Mouse (Mus musculus): ENCODE data around the gene Iqgap2. TPM values are rescaled to one million over a fixed set of nuclear protein-coding genes. Genes with fewer than 3 reads are reported as not detected.

The Iqgap2 gene
- polyA plus RNA-seq, 1 experiment = 2.4 TPM

DNA sequence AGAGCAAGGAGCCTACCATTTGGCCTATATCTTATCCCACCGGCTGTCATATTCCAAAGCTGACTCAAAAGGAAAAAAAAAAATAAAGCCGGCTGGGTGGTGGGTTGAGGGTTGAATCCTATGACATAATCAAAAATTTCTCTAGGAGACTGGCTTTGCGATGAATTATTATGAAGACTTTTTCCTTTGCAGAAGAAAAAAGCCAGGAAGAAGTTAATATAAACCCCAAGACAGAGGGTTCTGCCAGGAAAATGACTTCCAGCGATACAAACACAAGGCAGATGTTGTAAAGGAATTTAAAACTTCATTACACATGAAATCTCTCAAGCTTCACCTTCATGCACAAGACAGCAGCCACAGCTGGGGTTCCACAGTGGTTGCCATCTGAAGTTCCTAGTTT is 146.3 kb downstream of the Iqgap2 start:
- H3K4me3 ChIP-seq (replicated peaks; ENCODE audit: extremely low read depth, low read depth, low read length) = no peak overlapping the region
- H3K4me1 ChIP-seq (ENCODE audit: control insufficient read depth, insufficient read depth, low read length) = peaks cover 11% of the 10 kb centered on the region
- TF ChIP-seq POLR2A (IDR thresholded peaks at IDR 0.05; ENCODE audit: borderline replicate concordance, extremely low read depth, low read depth, low read length) = no peak
- no peak for TF ChIP-seq CTCF (IDR thresholded peaks at IDR 0.05; ENCODE audit: insufficient read depth, low read length)
- 52% methylated on average over 4 of the region's 4 CpGs for WGBS
- DNase-seq = no peak

DNA sequence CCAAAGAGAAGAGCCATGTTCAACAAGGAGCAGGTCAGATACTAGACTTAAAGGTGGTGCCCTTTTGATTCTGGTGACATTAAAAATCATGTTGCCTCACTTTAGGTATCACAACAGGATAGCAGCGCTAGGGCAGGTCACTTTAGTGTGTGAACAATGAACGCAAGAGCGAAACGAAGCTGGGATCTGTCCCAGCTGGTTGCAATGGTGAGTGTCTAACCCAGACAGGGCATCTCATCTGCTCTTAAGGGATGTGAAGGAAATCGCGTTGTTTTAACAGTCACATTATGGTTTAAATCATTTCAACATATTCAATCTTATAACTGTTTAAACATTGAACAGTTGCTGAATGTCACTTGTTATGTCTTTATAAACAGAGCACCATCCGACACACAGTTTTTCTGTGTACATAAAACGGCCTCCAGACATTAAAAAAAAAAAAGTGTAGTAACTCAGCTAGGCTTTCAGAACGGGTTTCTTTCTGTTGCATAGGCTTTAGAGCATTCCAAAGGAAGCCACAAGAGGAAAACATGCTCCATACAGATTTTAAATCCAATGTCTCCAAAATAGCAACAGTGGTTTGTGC is 148.7 kb downstream of the Iqgap2 start:
- no peak for DNase-seq
- WGBS = 60% methylated on average over 9 of the region's 9 CpGs
- Histone ChIP-seq H3K4me3 (replicated peaks; ENCODE audit: extremely low read depth, low read depth, low read length) (no peak overlapping the region), H3K4me1 (ENCODE audit: control insufficient read depth, insufficient read depth, low read length) (peaks cover 11% of the 10 kb centered on the region)
- TF ChIP-seq CTCF (IDR thresholded peaks at IDR 0.05; ENCODE audit: insufficient read depth, low read length) (no peak), POLR2A (IDR thresholded peaks at IDR 0.05; ENCODE audit: borderline replicate concordance, extremely low read depth, low read depth, low read length) (no peak)

DNA sequence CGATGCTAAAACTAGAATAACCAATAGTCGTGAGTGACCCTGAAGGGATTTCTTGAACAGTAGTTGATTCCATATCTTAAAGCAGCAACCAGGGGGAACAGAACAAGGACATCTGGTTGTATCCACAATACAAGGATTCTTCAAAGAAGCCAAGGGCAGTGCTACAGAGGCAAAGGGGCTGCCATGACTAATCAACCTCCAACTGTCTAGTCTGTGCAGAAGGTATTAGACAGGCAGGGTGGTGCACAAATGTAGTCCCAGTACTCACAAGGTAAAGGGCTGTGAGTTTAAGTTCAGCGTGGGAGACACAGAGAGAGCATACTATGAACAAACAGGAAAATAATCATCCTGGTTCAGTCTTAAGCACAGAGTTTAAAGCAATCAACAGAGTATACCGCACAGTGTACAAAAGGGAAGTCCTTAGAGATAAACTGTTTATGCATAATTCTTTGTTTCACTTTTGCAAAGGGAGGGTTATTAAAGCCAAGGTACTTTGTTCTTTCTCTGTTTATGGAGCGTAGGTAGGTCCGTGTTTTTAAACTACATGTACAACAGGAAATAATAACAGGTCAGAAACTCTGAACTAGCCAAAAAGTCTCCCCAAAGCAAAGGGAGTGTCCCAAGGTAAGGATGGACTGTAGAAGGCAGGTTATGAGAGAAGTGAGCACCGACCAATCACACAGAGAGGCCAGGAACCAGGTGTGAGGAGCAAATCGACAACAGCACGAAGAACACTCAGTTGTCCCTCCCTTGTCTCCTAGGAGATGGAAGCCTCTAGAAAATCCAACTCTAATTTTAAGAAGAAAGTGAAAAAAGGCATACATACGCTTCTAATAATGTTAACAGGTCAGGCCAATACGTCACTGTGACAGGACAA is 149.7 kb downstream of the Iqgap2 start:
- Histone ChIP-seq H3K4me3 (replicated peaks; ENCODE audit: extremely low read depth, low read depth, low read length) (no peak overlapping the region), H3K4me1 (ENCODE audit: control insufficient read depth, insufficient read depth, low read length) (peaks cover 11% of the 10 kb centered on the region)
- no peak for DNase-seq
- WGBS = 59% methylated on average over 11 of the region's 11 CpGs
- TF ChIP-seq POLR2A (IDR thresholded peaks at IDR 0.05; ENCODE audit: borderline replicate concordance, extremely low read depth, low read depth, low read length) (no peak), CTCF (IDR thresholded peaks at IDR 0.05; ENCODE audit: insufficient read depth, low read length) (no peak)

DNA sequence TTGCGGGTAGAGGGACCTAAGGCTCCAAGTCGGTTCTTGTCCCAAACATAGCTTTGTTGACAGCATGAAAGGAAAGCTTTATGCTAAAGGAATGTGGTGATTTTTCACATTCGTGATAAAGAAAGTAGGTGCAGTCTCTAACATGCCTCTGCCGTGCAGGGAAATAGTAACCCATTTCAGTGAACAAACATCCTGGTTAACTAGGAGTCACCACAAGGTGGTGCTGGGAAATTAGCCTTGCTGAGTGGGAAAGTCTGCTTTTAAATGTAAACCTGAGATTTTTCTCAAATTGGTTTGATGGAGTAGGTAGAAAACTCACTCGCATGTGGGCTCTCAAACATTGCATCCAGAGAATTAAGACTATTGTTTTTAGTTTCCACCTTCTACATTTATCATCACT is 152.1 kb downstream of the Iqgap2 start:
- TF ChIP-seq POLR2A (IDR thresholded peaks at IDR 0.05; ENCODE audit: borderline replicate concordance, extremely low read depth, low read depth, low read length) (no peak), CTCF (IDR thresholded peaks at IDR 0.05; ENCODE audit: insufficient read depth, low read length) (0 out of 2 replicates have a peak, but pooled peaks have one; percentile 1)
- Histone ChIP-seq H3K4me1 (ENCODE audit: control insufficient read depth, insufficient read depth, low read length) (peaks cover 9% of the 10 kb centered on the region), H3K4me3 (replicated peaks; ENCODE audit: extremely low read depth, low read depth, low read length) (no peak overlapping the region)
- no peak for DNase-seq
- WGBS = 69% methylated on average over 5 of the region's 5 CpGs

DNA sequence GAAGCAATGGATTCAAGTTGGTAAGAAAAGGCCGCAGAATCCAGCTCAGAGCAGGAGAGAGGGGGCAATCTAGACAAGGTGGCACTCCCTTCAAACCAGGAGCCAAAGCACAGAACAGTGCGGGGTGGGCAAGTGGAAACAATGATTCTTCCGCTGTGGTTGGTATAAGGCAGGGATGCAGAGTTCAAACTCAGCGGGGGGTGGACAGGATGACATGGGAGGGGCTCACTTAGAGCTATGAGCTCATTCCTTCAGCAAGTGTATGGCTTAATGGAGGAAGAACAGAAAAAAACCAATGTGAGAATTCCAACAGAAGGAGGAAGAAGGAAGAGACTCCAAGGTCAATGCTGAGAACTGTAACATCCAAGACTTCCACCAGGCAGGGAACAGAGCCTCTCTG is 161.2 kb downstream of the Iqgap2 start:
- no peak for DNase-seq
- Histone ChIP-seq H3K4me3 (replicated peaks; ENCODE audit: extremely low read depth, low read depth, low read length) (no peak overlapping the region), H3K4me1 (ENCODE audit: control insufficient read depth, insufficient read depth, low read length) (no peaks in the 10 kb centered on the region)
- TF ChIP-seq CTCF (IDR thresholded peaks at IDR 0.05; ENCODE audit: insufficient read depth, low read length) = no peak
- TF ChIP-seq POLR2A (IDR thresholded peaks at IDR 0.05; ENCODE audit: borderline replicate concordance, extremely low read depth, low read depth, low read length) = no peak
- WGBS = 82% methylated on average over 4 of the region's 4 CpGs

DNA sequence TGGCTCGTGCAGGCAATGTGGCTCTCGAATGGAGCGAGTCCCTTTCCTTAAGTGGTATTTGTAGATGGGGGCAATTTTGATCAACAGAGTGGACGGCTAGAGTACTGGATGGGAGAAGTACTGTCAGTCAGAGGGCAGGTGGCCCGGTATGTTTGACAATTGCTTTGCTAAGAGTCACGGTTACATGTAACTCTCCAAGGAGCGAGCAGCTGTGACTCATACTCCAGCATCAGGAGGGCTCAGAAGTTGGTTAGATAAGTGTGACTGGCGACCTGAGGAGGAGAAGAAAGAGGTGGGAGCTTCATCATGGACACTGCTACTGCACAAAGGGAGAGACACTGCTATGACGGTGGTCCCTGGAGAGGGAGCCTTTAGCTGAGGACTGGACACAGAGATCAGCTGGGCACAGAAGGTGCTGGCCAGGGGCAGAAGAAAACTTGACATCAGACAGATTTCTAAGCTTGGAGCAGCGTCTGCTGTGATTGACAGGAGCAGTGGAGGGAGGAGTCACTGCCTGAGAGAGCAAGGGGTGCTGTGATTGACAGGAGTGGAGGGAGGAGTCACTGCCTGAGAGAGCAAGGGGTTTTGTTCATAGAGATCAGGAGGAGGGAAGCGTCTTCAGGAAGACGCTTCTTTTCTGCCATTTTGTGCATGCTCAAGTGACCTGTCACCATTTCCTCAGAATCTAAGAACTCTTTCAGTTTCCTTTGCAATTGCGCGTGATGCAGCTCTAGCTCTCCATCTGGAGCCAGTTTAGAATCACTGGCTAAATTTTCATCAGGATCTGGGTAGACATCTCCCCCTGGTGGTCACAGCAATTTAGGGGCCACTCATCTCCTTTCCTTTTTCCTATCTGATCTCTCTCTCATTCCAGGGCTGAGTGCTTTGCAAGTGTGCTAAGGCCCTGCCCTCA is 172.1 kb downstream of the Iqgap2 start:
- TF ChIP-seq POLR2A (IDR thresholded peaks at IDR 0.05; ENCODE audit: borderline replicate concordance, extremely low read depth, low read depth, low read length) = no peak
- peak; percentile 31; the same call in 1 of the 2 replicates for TF ChIP-seq CTCF (IDR thresholded peaks at IDR 0.05; ENCODE audit: insufficient read depth, low read length)
- Histone ChIP-seq H3K4me3 (replicated peaks; ENCODE audit: extremely low read depth, low read depth, low read length) (peak overlapping the region; percentile 23), H3K4me1 (ENCODE audit: control insufficient read depth, insufficient read depth, low read length) (peaks cover 2% of the 10 kb centered on the region; the same call in 1 of the 2 replicates)
- peak; percentile 57 for DNase-seq
- WGBS = 50% methylated on average over 14 of the region's 14 CpGs

DNA sequence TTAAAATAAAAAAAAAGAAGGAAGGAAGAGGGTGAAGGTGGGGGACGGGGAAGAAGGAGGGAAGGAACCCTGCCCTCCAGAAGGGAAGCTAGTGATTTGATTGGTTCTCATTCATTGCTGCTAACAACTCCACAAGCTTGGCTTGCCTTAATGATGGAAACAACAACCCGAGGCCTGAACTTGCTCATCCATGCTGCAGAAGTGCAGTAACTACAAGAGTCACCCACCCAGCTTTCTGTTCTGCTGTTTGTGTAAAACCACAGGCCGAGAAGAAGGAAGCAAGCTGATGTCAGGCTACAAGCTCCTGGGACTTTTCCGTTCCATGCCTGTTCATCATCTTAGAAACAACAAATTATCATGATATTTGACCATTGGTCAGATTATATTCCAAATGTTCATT is 176.4 kb downstream of the Iqgap2 start:
- H3K4me3 ChIP-seq (replicated peaks; ENCODE audit: extremely low read depth, low read depth, low read length) = no peak overlapping the region
- 62% methylated on average over 4 of the region's 4 CpGs for WGBS
- peaks cover 2% of the 10 kb centered on the region; the same call in 1 of the 2 replicates for H3K4me1 ChIP-seq (ENCODE audit: control insufficient read depth, insufficient read depth, low read length)
- TF ChIP-seq CTCF (IDR thresholded peaks at IDR 0.05; ENCODE audit: insufficient read depth, low read length) (no peak), POLR2A (IDR thresholded peaks at IDR 0.05; ENCODE audit: borderline replicate concordance, extremely low read depth, low read depth, low read length) (no peak)
- no peak for DNase-seq

DNA sequence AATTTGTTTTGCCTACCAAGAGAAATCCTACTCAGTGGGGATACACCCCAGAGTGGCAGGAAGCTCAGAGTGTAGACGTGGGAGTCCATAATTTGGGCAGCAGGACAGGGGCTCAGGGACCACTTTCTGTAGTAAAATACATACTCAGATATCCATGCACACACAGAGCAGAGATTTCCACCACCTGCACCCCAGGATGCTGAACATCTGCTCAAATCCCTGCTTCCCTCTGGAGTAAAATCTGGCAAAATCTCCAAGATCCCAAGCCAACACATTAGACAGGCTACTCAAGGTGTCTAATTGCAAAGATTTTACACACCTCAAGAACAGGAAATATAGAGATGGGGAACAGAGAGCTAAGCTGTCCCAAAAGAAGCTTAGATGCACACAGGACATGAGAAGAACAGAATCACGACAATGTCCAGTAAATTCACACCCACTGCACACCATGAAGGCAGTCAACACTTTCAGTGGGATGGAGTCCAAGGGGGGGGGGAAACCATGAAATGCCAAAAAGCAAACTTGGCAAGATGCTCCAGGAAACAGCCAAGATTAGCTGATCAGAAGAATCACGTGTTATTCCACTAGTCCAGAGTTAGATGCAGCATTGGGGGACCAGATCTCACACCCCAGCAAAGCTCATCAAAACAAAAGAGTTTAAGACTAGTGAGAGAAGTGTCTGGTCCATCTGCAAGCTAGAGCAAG is 177.3 kb downstream of the Iqgap2 start:
- peaks cover under 1% of the 10 kb centered on the region; the same call in 1 of the 2 replicates for H3K4me1 ChIP-seq (ENCODE audit: control insufficient read depth, insufficient read depth, low read length)

More for the DNA sequence above, 177.3 kb downstream of the Iqgap2 start:
- WGBS = 52% methylated on average over 3 of the region's 3 CpGs
- no peak overlapping the region for H3K4me3 ChIP-seq (replicated peaks; ENCODE audit: extremely low read depth, low read depth, low read length)
- TF ChIP-seq POLR2A (IDR thresholded peaks at IDR 0.05; ENCODE audit: borderline replicate concordance, extremely low read depth, low read depth, low read length) (no peak), CTCF (IDR thresholded peaks at IDR 0.05; ENCODE audit: insufficient read depth, low read length) (no peak)
- no peak for DNase-seq
